Mouse (Mus musculus) spleen, postnatal 10 days (tissue): ENCODE data around the gene Celsr1.
A peak's percentile ranks its signal among the peaks of the same experiment; 100 is the strongest.
"Not testable (repeated sequence)": the region's sequence is repeated elsewhere in the genome, so short reads cannot be mapped to it uniquely, and the experiment has no call there.

Source experiments
- DNase-seq, 2 experiments: peaks; one replicate each; pipeline ENCODE4 v3.0.0; 2021 to 2022; ENCODE audit warnings: low spot score in 2 of 2

Gene Celsr1

DNA sequence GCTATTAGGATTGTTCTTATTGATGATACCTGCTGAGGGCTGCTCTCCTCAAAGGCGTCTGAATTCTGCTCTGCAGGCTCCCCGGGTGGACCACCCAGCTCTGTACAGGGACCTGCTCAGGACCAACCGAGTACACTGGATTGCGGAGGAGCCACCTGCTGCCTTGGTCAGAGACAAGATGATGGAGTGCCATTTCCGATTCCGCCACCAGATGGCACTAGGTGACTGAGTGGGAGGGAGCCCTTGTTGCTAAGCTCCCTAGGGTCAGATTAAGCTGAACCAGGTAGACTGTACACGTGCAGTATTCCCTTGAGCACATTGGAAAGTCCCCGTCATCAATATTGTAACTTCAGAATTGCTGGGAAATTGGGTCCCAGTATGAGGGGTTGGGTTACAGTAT lies 137.3 kb downstream of the Celsr1 start:
- DNase-seq: peak; percentile 78 to 88

GRCm38 (mm10) chr15:85893871-85894270 lies 139.7 kb downstream of the Celsr1 start:
- DNase-seq: no peak

DNA sequence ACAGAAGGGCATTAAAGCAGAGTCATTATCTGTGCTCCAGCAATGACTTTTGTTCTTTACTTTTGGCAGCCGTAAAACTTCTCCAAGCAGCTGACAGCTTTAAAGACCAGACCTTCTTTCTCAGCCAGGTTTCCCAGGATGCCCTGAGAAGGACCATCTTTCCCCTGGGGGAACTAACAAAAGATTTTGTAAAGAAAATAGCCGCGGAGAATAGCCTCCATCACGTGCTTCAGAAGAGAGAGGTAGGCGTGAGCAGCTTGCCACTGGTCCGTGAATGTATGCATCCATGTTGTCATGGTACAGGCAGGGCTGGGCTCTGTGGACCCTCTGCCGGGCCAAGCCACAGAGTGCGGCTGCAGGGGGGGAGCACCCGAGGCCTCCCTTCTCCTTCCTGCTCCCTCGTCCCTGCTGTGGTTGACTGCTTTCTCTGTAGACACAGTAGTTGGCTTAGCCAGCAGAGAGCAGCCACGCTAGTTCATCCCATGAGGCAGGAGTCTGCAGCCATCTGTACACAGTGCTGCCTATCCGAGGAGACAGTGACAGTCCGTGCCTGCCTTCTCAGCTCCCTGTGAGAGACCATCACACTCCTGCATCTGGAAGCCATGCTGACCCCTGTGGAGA lies 141.0 kb downstream of the Celsr1 start:
- no peak for DNase-seq

DNA sequence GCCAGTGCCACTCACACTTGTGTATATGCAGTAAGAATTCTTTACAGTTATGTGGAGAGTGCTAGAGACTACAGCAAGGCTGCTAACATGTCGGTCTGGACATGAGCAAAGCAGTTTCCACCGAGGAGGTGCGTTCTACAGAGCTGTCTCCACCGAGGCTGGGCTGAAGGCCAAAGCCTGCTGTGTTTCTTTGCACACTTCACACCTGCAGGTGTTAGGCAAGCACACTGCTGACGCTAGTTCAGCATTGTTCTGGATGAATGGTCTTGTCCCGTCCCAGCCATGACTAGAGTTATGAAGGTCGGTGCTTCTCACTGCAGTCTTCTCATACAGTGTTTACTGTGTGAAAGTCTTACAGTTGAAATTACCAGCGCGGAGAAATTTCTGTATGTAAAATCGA lies 141.6 kb downstream of the Celsr1 start:
- no peak for DNase-seq

GRCm38 (mm10) chr15:85889235-85889634 lies 144.3 kb downstream of the Celsr1 start:
- no peak for DNase-seq

DNA sequence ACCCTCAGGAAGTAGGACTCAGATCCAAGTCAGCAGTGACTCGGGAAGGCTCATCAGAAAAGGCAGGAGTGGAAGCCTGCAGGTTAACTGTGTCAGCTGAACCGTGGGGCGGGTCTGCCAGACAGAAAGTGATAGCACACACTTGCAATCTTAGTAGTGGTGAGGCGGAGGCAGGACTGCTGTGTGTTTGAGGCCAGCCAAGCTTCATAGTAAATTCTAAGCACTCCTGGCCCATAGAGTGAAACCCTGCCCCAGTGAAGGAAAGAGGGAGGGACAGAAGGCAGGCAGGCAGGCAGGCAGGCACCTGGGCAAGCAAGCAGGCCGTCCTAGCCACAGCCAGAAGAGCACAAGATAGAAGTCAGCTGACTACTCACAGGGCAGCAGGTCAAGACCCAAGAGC lies 148.0 kb downstream of the Celsr1 start:
- DNase-seq: no peak

GRCm38 (mm10) chr15:85879498-85879895 lies 154.1 kb downstream of the Celsr1 start:
- peak; percentile 38 to 62 for DNase-seq

GRCm38 (mm10) chr15:85878848-85879497 lies 154.6 kb downstream of the Celsr1 start, which contains the start of gene Trmu:
Gene Trmu, plus strand, starts transcription at chr15:85879312.
- peak; percentile 76 to 86 for DNase-seq

DNA sequence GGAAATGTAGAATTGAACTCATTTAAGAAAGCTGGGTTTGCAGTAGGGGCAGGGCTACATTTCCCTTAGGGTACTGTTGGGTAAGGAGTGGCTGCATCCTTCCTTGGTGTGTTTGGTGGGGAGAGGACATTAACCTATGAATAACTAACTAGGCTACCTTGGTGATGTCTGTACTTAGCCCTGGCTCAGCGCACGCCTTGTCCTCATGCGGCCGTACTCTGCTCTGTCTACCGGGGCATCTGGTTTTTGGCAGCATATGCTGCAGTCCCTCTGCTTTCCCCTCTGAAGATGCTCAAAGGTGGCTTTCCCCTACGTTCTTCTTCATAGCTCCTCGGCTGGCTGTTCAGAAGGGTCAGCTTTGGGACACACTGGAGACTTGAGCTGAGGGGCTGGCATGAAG lies 156.2 kb downstream of the Celsr1 start:
- no peak for DNase-seq

DNA sequence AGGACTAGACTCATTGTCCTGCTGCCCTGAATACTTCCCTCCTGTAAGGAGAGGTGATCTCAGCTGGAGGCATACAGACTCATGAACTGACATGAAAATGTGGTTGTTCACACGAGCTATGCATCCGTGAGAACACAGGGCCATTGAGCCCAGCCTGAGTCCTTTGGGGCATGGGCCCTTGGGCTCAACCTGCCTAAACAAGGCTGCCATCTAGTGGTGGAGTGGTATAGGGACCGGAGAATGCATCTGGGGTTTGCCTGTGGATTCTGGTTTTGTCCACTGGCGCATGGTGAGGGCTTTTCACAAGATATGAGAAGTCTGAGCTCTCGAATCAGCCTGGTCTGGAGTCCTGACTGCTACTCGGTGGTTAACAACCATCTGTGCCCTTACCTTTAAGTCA lies 165.9 kb downstream of the Celsr1 start:
- DNase-seq: peak; percentile 51 to 77

DNA sequence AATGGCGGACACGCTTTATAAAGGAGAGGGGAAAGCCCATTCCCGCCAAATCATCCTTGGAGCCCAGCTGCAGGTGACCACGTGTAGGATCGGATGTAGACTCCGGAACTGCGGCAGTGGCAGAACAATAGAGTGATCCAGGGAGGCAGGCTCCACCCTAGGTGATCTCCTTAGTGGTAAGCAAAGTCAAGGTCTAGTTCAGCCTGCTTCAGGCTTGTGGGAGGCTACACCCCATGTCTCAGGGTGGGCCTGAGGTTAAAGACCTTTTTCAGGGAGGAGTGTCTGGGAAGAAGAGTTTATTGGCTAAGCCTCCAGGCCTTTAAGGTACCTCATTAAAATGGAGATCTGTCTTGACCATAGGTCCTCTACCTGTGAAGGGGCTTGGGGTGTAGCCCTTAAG lies 167.7 kb downstream of the Celsr1 start:
- DNase-seq: not testable (repeated sequence)

GRCm38 (mm10) chr15:85859490-85860031 lies 174.0 kb downstream of the Celsr1 start, which contains the start of gene Gtse1:
Gene Gtse1, plus strand, starts transcription at chr15:85859745.
- DNase-seq: peak; percentile 87 to 95

- peak in 1 of 2 experiments; percentile 40 for DNase-seq
These were observed 174.5 kb downstream of the Celsr1 start for GRCm38 (mm10) chr15:85858980-85859489.

- no peak for DNase-seq
These were observed 181.8 kb downstream of the Celsr1 start for GRCm38 (mm10) chr15:85851656-85852392.
